Mouse (Mus musculus) left cerebral cortex, postnatal 25 days (tissue): Measurements from ENCODE around the gene Tbx2. TPM values are rescaled to one million over a fixed set of nuclear protein-coding genes. Genes with fewer than 3 reads are reported as not detected.

Experiments
- DNase-seq, 2 experiments: peaks; one replicate each; pipeline ENCODE4 v3.0.0; 2022; ENCODE audit warnings: low spot score in 2 of 2, mixed read lengths in 1 of 2
- intact Hi-C: fragments of 180-260 bp; cut with DNase I; formaldehyde crosslinking; loops from one replicate; pipeline ENCODE4 v1.15.1; 2025
- total RNA-seq, 2 experiments: library from RNA; stranded (reverse); gene quantifications; 2 replicates each; pipeline ENCODE4 v1.2.3; 2021

Tbx2 gene
- total RNA-seq, 2 experiments from 2014 or later: 1.8 to 2.2 TPM

GRCm38 (mm10) chr11:85837648-85838423, 5.5 kb downstream of the Tbx2 start:
- intact Hi-C loops: loop anchor here (5.0 kb wide), 1 partner anchor 1321 kb away; no protein-coding TSS in a partner anchor
- DNase-seq: no peak

DNA sequence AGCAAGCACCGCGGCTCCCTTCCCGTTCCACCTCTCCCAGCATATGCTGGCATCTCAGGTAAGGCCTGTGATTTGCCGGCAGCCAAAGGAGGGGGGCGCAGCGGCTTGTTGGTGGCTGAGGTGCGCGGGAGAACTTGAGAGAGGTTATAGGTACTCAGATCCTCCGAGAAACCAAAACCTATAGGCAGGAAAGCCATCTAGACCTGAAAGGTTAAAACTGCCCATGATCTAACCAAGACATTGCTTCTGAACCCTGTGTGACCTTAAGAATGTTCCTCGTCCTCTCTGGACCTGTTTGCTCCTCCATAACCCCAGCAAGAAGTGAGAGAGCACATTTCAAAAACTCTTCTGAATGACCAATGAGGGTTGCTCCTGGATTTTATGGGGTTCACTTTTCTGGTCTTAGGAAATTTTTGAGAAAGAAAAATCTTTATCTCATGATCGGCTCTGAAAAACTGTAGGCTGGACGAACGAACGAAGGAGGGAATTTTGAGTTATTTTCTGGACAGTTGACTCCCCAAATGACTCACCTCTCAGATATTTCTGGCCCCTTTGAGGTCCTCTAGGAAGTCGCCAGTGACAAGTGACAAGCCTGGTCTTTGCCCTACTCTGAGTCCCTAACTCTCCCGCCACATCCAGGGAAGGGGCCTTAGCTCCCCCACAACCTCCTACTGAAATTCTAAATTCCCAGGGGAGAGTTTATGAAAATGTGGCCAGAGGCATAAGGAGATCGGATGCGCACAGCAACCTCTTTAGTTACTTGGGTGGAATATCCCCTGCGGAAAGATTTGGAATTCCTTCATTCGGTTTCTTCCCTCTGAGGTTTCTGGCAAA, 6.3 kb downstream of the Tbx2 start:
- intact Hi-C loops: loop anchor here (5.0 kb wide), 1 partner anchor 1321 kb away; no protein-coding TSS in a partner anchor
- DNase-seq: no peak

DNA sequence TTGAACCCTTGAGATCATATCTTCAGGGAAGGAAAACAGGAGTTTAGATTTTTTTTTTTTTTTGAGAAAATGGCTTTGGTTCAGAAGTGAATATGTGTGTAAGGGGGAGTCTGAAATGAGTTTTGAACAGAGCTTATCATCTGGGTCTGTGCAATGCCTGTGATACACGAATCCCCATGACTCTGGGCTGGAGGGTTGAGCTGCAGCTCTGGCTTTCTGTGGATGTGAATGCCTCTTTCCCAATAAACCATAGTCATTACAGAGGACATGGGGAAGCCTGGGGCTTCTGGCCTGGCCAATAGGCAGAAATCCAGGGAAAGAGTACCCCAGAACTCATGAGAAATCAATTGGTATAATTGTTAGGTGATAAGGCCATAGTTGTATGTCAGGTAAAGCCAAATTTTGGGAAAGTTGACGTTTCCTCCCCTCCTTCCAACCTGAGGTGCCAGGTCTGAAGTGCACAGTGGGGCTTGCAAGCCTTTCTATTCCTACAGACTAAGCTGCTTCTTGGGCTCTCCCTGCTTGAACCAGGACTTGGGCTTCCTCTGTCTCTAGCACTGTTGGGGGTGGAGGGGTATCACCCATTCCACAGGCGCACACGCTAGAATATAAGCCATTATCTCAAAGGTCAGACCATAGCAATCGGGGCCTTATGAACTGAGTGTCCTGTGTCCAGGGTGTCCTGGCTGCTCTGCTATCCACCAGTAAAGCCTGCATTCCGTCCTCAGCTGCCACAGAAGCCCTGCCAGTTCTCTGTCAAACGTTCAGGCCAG, 7.1 kb downstream of the Tbx2 start:
- DNase-seq: no peak
- intact Hi-C loops: loop anchor here (5.0 kb wide), 5 partner anchors 322 to 1322 kb away; no protein-coding TSS in a partner anchor

- DNase-seq: no peak
- intact Hi-C loops: loop anchor here (5.0 kb wide), 4 partner anchors 323 to 458 kb away; no protein-coding TSS in a partner anchor
Observed at GRCm38 (mm10) chr11:85840031-85840802, 7.9 kb downstream of the Tbx2 start.

- no peak for DNase-seq
- intact Hi-C loops: loop anchor here (5.0 kb wide), 4 partner anchors 323 to 458 kb away; no protein-coding TSS in a partner anchor
Observed at GRCm38 (mm10) chr11:85840803-85841145, 8.4 kb downstream of the Tbx2 start.

DNA sequence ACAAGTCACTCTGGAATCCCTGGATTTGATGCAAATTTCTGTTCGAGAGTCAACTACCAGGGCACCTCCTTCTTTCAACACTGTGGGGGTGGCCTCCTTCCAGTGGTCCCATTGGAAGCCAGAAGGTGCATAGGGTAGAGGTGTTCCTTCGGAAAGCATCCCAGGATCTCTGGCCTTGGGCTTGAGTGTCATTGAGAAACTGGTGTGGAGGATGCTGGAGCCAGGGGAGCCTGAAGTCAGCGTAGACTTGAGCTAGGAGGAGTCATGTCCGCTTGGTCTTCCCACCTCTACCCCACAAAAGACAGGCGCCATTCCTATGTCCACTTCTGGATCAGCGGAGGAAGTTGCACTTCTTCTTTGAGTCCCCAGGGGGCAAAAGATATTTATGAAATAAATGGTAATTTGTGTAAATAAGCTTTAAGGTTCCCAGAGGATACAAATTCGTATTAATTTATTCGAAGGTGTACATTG, 8.9 kb downstream of the Tbx2 start:
- intact Hi-C loops: loop anchor here (5.0 kb wide), 4 partner anchors 324 to 459 kb away; no protein-coding TSS in a partner anchor
- no peak for DNase-seq

DNA sequence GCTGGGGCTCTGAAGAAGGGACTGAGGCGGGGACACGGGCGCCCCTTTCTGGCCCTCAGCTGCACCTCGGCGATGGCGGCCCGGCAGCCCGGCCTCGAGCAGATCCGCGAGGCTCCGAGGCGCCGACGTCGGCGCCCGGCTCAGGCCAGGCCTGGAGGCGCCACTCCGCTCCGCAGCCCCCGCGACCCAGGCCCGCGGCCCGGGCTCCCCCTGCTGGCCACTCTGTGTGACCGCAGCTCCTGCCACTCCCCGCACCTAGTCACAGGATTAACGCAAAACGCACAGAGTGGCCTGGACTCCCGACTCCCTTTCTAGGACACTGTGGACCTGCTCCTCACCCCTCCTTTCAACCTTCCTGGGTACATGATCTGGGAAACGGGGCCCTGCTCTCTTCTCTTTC, 9.6 kb downstream of the Tbx2 start:
- intact Hi-C loops: loop anchor here (5.0 kb wide), 4 partner anchors 325 to 460 kb away; no protein-coding TSS in a partner anchor

GRCm38 (mm10) chr11:85842596-85843346, 10.4 kb downstream of the Tbx2 start:
- intact Hi-C loops: loop anchor here (5.0 kb wide), 4 partner anchors 325 to 460 kb away; no protein-coding TSS in a partner anchor
- DNase-seq: no peak

More for the DNA sequence above, 9.6 kb downstream of the Tbx2 start:
- peak in 1 of 2 experiments; percentile 42 for DNase-seq

DNA sequence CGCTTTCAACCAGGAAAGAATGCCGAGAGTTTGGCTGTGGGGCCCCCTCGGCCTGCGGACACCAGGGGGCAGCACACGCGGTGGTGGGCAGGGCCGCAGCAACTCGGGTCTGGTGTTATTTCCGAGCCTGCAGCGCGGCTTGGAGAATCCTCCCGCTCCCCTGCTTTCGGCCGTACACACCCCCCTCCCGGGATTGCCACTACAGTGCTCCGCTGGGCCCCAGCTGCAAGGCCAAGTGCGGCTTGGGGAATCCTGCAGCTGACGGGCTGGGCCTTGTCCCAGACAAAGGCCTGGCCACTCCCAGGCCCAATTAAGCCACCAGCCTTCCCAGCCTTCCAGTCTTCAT, 11.0 kb downstream of the Tbx2 start:
- no peak for DNase-seq
- intact Hi-C loops: loop anchor here (5.0 kb wide), 4 partner anchors 326 to 461 kb away; no protein-coding TSS in a partner anchor

DNA sequence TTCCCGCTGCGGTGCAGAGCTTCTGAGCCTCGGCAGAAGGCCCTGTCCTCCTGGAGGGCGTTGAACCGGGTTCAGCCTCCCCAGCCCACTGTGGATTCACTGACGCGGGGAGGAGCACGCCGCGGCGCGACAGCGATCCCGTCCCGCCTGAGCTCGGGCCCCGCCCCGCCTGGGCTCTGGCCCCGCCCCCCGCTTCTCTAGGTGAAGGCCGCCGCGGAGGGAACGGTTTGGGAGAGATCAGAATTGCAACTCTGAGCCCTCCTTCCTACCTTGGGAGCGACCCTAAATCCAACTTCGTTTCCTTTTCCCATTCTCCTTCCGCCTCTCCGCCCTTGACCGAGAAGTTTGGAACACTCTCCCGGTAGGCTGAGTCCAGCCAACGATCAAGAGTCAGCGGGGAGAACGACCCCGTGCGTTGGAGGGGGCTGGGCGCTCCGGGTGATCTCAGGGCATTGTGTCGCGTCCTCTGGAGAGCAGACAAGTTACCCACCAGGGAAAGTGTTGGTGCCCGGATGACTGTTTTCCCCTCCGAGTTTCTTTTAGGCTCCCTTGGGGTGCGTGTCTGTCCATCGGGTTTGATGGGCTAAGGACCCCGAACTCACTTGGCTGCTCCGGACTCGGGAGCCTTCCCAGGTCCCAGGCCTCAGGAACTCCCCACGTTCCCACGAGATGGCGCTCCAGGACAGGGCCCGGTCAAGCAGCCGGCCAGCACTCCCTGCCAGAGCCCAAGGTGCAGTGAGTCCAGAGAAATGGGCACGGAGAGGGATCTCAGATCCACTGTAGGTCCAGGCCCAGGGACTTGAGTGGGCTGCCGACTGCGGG, 12.0 kb downstream of the Tbx2 start:
- DNase-seq: peak; percentile 69 to 70
- intact Hi-C loops: loop anchor here (2.0 to 5.0 kb wide), 5 partner anchors 222 to 462 kb away; no protein-coding TSS in a partner anchor

DNA sequence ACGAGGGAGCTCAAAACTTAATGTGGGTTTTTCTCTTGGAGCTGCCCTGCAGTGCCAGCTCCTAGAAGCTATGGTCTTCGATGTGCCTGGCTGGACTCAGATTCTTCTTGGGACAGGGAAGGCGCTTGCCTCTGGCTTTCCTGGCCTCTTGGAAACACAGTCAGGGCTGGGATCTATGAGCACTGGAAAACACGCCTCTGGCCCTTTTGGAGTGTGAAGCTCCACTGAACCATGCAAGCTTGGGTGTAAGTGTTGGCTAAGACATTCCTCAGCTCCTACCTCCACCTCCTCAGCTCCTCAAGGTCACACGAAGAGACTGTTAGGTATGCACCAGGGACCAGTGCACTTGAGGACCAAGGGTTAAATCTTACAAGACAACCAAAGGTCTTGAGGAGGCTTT, 12.6 kb downstream of the Tbx2 start:
- no peak for DNase-seq
- intact Hi-C loops: loop anchor here (2.0 to 5.0 kb wide), 5 partner anchors 222 to 463 kb away; no protein-coding TSS in a partner anchor

DNA sequence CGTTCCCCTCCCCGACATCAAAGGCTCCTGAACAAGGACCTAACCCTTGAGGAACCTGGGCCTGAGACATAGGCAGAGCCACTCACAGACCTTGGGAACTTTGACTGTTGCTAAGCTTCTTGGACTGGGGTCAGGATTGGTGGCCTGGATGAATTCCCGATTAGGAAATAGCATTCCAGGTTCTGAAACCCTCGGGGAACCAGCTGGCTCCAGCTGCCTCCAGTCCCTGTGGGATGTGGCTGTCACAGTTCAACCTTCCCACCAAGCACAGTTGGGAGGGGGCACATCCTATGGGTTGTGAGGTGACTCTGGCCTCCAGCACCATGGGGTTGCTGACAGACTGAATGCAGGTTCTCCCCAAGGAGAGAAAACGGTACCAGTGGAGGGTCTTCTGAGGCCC, 13.6 kb downstream of the Tbx2 start:
- DNase-seq: no peak
- intact Hi-C loops: loop anchor here (2.0 kb wide), 1 partner anchor 221 kb away; no protein-coding TSS in a partner anchor

GRCm38 (mm10) chr11:85846509-85846908, 14.2 kb downstream of the Tbx2 start:
- intact Hi-C loops: no loop called here
- DNase-seq: no peak

GRCm38 (mm10) chr11:85849037-85849436, 16.7 kb downstream of the Tbx2 start:
- intact Hi-C loops: loop anchor here (2.0 kb wide), 1 partner anchor 124 kb away; no protein-coding TSS in a partner anchor
- DNase-seq: peak in 1 of 2 experiments; percentile 75

DNA sequence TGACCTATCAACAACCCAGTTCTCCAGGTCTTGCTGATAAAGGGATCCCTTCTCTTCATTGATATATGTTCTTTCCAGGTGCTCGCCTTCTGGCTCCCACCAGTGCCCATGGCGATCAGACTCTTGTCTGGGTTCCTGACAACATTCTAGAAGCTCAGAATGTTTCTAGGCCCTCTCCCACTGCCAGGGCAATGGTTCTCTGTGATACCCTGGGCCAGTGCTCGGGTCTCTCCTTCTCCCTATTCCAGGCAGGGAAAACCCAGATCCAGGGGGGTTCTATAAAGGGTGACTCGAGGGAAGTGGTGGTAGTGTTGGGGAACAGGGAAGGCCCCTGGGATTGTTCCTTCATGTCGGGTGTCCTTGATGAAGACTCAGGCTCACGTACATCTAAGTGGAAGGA, 17.9 kb downstream of the Tbx2 start, which contains the start of gene Gm11444:
Gene Gm11444 (minus strand): TSS at position 101 of the 400 bp plus-strand sequence.
- no peak for DNase-seq

GRCm38 (mm10) chr11:85850758-85851157, 18.4 kb downstream of the Tbx2 start:
- no peak for DNase-seq
- intact Hi-C loops: no loop called here

More for the DNA sequence above, 17.9 kb downstream of the Tbx2 start, which contains the start of gene Gm11444:
- intact Hi-C loops: no loop called here
